Mouse (Mus musculus): Measurements from ENCODE around the gene Rtl5. TPM values are rescaled to one million over a fixed set of nuclear protein-coding genes. Genes with fewer than 3 reads are reported as not detected.

The Rtl5 gene
- polyA plus RNA-seq, 1 experiment from 2014 or later: 0.92 TPM

- Histone ChIP-seq H3K4me3 (ENCODE audit: low read depth, low read length) (no peak overlapping the region), H3K27me3 (replicated peaks; ENCODE audit: control insufficient read depth, insufficient read depth, low read length) (peaks cover 11% of the 10 kb centered on the region), H3K4me1 (ENCODE audit: control insufficient read depth, insufficient read depth, low read length) (no peaks in the 10 kb centered on the region), H3K27ac (replicated peaks; ENCODE audit: low read depth, low read length) (no peak overlapping the region), H3K4me2 (ENCODE audit: low read depth, low read length) (no peak overlapping the region), H3K36me3 (ENCODE audit: control insufficient read depth, insufficient read depth, low read length) (no peaks in the 10 kb centered on the region), H3K9me3 (ENCODE audit: control insufficient read depth, low read length) (no peaks in the 10 kb centered on the region), H3K9ac (ENCODE audit: low read depth, low read length) (no peak overlapping the region)
- DNase-seq (ENCODE audit: low spot score) (no peak), ATAC-seq (ENCODE audit: low read depth) (no peak)
- WGBS: 88% methylated on average over 8 of the region's 8 CpGs
Measured at GRCm38 (mm10) chrX:102085798-102086443, 14.8 kb upstream of the Rtl5 start.

DNA sequence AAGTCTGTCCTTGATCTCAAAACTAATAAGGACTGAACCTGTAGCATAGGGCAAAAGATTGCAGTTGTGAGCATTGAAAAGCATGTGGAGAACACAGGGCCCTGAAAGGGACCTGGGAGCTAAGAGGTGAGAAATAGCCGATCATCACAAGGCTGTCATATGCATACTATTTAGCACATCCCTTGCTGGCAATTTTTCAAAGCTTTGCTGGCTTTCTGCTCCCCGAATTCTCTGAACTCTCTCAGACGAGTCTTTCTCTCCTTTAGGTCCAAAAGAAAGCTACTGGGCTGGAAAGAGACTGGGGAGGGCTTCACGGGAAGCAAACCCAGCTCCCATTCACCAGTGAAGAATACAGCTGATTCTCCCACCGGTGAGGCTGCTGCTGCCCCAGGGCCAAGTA lies 11.2 kb upstream of the Rtl5 start:
- DNase-seq (ENCODE audit: low spot score) (no peak), ATAC-seq (ENCODE audit: low read depth) (no peak)
- WGBS: 32% methylated on average over 5 of the region's 5 CpGs
- peak overlapping the region; percentile 63 for H3K27ac ChIP-seq (replicated peaks; ENCODE audit: low read depth, low read length)
- H3K4me3 ChIP-seq (ENCODE audit: low read depth, low read length): no peak overlapping the region
- H3K9ac ChIP-seq (ENCODE audit: low read depth, low read length): no peak overlapping the region
- H3K4me2 ChIP-seq (ENCODE audit: low read depth, low read length): no peak overlapping the region
- H3K27me3 ChIP-seq (replicated peaks; ENCODE audit: control insufficient read depth, insufficient read depth, low read length): peaks cover 11% of the 10 kb centered on the region
- no peaks in the 10 kb centered on the region for H3K36me3 ChIP-seq (ENCODE audit: control insufficient read depth, insufficient read depth, low read length)
- no peaks in the 10 kb centered on the region for H3K9me3 ChIP-seq (ENCODE audit: control insufficient read depth, low read length)
- H3K4me1 ChIP-seq (ENCODE audit: control insufficient read depth, insufficient read depth, low read length): no peaks in the 10 kb centered on the region

GRCm38 (mm10) chrX:102081573-102082279 lies 10.6 kb upstream of the Rtl5 start:
- no peaks in the 10 kb centered on the region for H3K9me3 ChIP-seq (ENCODE audit: control insufficient read depth, low read length)
- 38% methylated on average over 7 of the region's 7 CpGs for WGBS
- H3K27ac ChIP-seq (replicated peaks; ENCODE audit: low read depth, low read length): peak overlapping the region; percentile 63
- no peak overlapping the region for H3K4me3 ChIP-seq (ENCODE audit: low read depth, low read length)
- no peaks in the 10 kb centered on the region for H3K36me3 ChIP-seq (ENCODE audit: control insufficient read depth, insufficient read depth, low read length)
- H3K9ac ChIP-seq (ENCODE audit: low read depth, low read length): no peak overlapping the region
- no peaks in the 10 kb centered on the region for H3K4me1 ChIP-seq (ENCODE audit: control insufficient read depth, insufficient read depth, low read length)
- no peak overlapping the region for H3K4me2 ChIP-seq (ENCODE audit: low read depth, low read length)
- DNase-seq (ENCODE audit: low spot score): peak; percentile 82
- peak; percentile 94 for ATAC-seq (ENCODE audit: low read depth)
- peaks cover 9% of the 10 kb centered on the region for H3K27me3 ChIP-seq (replicated peaks; ENCODE audit: control insufficient read depth, insufficient read depth, low read length)

DNA sequence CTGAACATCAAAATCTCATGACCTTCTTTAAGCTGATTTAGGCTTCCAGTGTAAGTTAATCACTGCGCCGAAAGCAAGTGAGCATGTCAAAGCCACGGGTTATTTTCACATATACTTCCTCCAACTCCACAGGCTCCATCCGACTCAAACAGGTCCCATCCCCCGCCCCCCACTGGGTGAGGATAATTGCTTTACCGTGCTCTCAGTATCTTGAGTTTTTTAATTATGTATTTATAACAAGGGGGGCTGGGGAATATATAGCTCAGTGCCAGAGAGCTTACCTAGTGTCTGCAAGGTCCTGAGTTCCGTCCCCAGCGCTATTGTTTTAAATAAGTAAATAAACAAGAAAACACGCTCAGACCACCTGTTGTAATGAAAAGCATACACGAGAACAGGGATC lies 10.0 kb upstream of the Rtl5 start:
- Histone ChIP-seq H3K4me2 (ENCODE audit: low read depth, low read length) (no peak overlapping the region), H3K4me3 (ENCODE audit: low read depth, low read length) (no peak overlapping the region), H3K4me1 (ENCODE audit: control insufficient read depth, insufficient read depth, low read length) (no peaks in the 10 kb centered on the region), H3K36me3 (ENCODE audit: control insufficient read depth, insufficient read depth, low read length) (no peaks in the 10 kb centered on the region), H3K27ac (replicated peaks; ENCODE audit: low read depth, low read length) (0 out of 2 replicates have a peak overlapping the region, but pooled peaks have one; percentile 2), H3K9ac (ENCODE audit: low read depth, low read length) (no peak overlapping the region), H3K9me3 (ENCODE audit: control insufficient read depth, low read length) (no peaks in the 10 kb centered on the region), H3K27me3 (replicated peaks; ENCODE audit: control insufficient read depth, insufficient read depth, low read length) (peaks cover 4% of the 10 kb centered on the region)
- WGBS: 53% methylated on average over 10 of the region's 10 CpGs
- ATAC-seq (ENCODE audit: low read depth) (0 out of 2 replicates have a peak, but pooled peaks have one; percentile 23), DNase-seq (ENCODE audit: low spot score) (no peak)

DNA sequence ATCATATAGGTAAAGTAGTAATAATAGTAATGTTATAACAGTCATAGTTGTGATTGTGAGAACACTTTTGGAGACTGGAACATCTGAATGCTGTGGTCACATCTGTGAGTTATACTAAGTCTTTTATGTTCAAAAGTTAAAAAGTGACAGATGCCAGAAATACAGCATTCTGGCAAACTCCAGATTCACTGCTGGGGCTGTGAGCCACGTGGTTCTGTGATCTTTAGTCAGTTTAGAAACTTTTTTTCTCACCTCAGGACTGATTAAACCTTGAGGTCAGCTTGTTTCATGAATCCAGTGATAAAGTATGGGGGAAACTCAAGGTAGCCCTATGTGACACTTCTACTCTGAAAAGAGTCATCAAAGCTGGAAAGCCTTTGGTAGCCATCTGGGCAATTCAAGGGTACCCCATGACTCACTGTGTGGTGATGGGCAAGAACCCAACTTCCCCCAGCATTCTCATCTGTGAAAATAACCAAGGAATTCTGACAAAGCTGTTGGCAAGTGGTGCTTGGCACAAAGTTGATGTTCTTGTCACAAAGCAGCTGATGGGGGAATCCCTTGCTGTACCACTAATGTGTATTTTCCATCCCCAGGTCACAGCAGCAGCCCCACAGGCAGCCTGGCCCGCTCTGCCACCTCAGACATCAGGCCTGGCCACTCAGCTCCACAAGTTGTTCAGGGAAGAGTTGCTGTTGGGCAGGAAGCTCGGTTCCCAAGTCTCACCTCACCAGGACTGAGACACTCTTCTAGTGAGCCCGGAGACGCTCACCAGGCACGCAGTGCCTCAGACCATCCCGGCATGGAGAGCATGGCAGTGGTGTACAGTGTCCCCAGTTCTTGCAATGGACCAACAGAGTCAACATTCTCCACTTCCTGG lies 6.0 kb upstream of the Rtl5 start:
- H3K4me3 ChIP-seq (ENCODE audit: low read depth, low read length): no peak overlapping the region
- no peaks in the 10 kb centered on the region for H3K4me1 ChIP-seq (ENCODE audit: control insufficient read depth, insufficient read depth, low read length)
- H3K27ac ChIP-seq (replicated peaks; ENCODE audit: low read depth, low read length): no peak overlapping the region
- no peaks in the 10 kb centered on the region for H3K36me3 ChIP-seq (ENCODE audit: control insufficient read depth, insufficient read depth, low read length)
- DNase-seq (ENCODE audit: low spot score) (no peak), ATAC-seq (ENCODE audit: low read depth) (no peak)
- H3K9ac ChIP-seq (ENCODE audit: low read depth, low read length): no peak overlapping the region
- no peaks in the 10 kb centered on the region for H3K27me3 ChIP-seq (replicated peaks; ENCODE audit: control insufficient read depth, insufficient read depth, low read length)
- WGBS: 80% methylated on average over 7 of the region's 7 CpGs
- H3K9me3 ChIP-seq (ENCODE audit: control insufficient read depth, low read length): no peaks in the 10 kb centered on the region
- no peak overlapping the region for H3K4me2 ChIP-seq (ENCODE audit: low read depth, low read length)

DNA sequence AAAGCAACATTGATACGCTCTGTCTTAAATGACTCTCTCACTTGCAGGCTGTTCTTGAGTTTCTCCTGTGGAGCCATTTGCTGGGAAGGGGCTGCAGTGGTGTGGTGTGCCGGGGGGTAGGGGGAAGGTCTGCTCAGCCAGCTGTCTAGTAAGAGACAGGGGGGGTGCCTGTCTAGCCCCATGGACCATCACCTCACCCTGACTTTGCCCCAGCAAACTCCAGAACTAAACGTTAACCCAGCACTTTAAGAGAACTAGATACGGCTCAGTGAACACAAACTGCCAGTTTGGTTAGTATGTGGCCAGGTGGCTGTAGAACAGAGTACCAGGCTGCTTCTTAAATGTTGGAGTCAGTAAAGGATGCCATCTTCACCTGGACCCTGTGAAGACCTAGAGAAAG lies 4.1 kb upstream of the Rtl5 start:
- no peaks in the 10 kb centered on the region for H3K4me1 ChIP-seq (ENCODE audit: control insufficient read depth, insufficient read depth, low read length)
- no peaks in the 10 kb centered on the region for H3K36me3 ChIP-seq (ENCODE audit: control insufficient read depth, insufficient read depth, low read length)
- H3K9me3 ChIP-seq (ENCODE audit: control insufficient read depth, low read length): no peaks in the 10 kb centered on the region
- no peak overlapping the region; the same call in 1 of the 2 replicates for H3K27ac ChIP-seq (replicated peaks; ENCODE audit: low read depth, low read length)
- WGBS: 80% methylated on average over 4 of the region's 4 CpGs
- peaks cover 8% of the 10 kb centered on the region; the same call in 1 of the 2 replicates for H3K27me3 ChIP-seq (replicated peaks; ENCODE audit: control insufficient read depth, insufficient read depth, low read length)
- H3K4me3 ChIP-seq (ENCODE audit: low read depth, low read length): no peak overlapping the region
- DNase-seq (ENCODE audit: low spot score): no peak
- no peak overlapping the region for H3K9ac ChIP-seq (ENCODE audit: low read depth, low read length)
- no peak for ATAC-seq (ENCODE audit: low read depth)
- H3K4me2 ChIP-seq (ENCODE audit: low read depth, low read length): no peak overlapping the region

DNA sequence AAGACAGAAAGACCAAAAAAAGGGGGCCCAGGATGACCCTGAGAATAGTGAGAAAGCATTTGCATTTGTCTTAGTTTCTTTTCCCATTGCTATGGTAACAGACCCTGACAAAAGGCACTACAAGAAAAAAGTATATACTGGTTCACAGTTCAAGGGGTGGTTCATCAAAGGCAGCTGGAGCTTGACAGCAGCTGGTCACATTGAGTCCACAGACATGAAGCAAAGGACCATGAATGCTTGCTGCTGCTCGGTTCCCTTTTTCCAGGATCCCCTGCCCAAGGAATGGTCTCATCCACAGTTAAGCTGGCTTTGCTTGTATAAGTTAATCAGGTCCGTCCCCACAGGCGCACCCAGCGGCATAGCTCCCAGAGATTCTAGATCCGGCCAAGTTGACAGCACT lies 3.3 kb upstream of the Rtl5 start:
- no peak overlapping the region for H3K9ac ChIP-seq (ENCODE audit: low read depth, low read length)
- WGBS: 82% methylated on average over 5 of the region's 5 CpGs
- no peaks in the 10 kb centered on the region for H3K4me1 ChIP-seq (ENCODE audit: control insufficient read depth, insufficient read depth, low read length)
- H3K9me3 ChIP-seq (ENCODE audit: control insufficient read depth, low read length): no peaks in the 10 kb centered on the region
- no peak overlapping the region for H3K4me3 ChIP-seq (ENCODE audit: low read depth, low read length)
- no peaks in the 10 kb centered on the region for H3K36me3 ChIP-seq (ENCODE audit: control insufficient read depth, insufficient read depth, low read length)
- H3K27ac ChIP-seq (replicated peaks; ENCODE audit: low read depth, low read length): no peak overlapping the region
- H3K4me2 ChIP-seq (ENCODE audit: low read depth, low read length): no peak overlapping the region
- peaks cover 8% of the 10 kb centered on the region; the same call in 1 of the 2 replicates for H3K27me3 ChIP-seq (replicated peaks; ENCODE audit: control insufficient read depth, insufficient read depth, low read length)
- no peak for DNase-seq (ENCODE audit: low spot score)
- ATAC-seq (ENCODE audit: low read depth): no peak

DNA sequence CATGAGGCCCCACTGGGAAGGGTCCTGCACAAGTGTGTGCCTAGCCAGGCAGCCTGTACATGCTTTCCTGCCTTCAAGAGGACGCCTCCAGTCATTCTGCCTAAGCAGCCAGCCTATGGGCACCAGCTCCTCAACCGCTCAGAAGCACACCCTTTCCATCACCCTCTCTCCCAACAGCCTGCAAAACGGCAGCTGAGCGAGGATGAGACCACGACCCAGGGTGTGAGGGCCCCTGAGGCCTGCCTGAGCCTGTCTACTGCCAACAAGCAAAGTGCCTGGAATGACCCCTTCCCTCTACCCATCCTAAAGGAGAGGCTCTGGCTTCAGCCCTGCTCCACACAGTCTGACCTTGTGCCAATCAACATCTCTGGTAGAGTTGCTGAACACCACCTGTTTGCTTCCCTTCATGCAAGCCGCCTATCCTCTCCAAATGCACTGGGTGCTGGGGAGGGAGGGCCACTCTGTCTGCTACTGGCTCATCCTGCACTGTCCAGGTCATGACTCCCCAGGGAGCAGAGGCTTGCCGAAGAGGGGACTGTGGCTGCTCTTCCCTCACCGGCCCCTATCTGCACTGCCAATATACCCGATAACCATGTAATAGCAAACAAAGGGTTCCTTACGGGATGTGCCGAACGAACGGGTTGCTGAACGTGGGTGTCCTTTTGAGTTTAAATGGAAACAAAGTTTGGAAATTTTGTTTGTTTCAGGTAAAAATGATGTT lies 2.7 kb upstream of the Rtl5 start:
- Histone ChIP-seq H3K4me2 (ENCODE audit: low read depth, low read length) (no peak overlapping the region), H3K9ac (ENCODE audit: low read depth, low read length) (no peak overlapping the region), H3K27ac (replicated peaks; ENCODE audit: low read depth, low read length) (no peak overlapping the region), H3K4me3 (ENCODE audit: low read depth, low read length) (no peak overlapping the region), H3K36me3 (ENCODE audit: control insufficient read depth, insufficient read depth, low read length) (no peaks in the 10 kb centered on the region), H3K27me3 (replicated peaks; ENCODE audit: control insufficient read depth, insufficient read depth, low read length) (peaks cover 8% of the 10 kb centered on the region; the same call in 1 of the 2 replicates), H3K9me3 (ENCODE audit: control insufficient read depth, low read length) (no peaks in the 10 kb centered on the region), H3K4me1 (ENCODE audit: control insufficient read depth, insufficient read depth, low read length) (no peaks in the 10 kb centered on the region)
- DNase-seq (ENCODE audit: low spot score) (no peak), ATAC-seq (ENCODE audit: low read depth) (no peak)
- WGBS: 86% methylated on average over 13 of the region's 14 CpGs

All from embryonic facial prominence, embryonic 14.5 days (tissue).